Mouse (Mus musculus) MEL (cell line): ENCODE data around the gene Fbl.

Experiments
- CTCF ChIP-seq, 3 experiments: IDR thresholded peaks in 2 of 3; conservative IDR thresholded peaks in 1 of 3; 2 replicates each; pipeline ENCODE4 v1.5.1; 2011 to 2012; ENCODE audit warnings: low read length in 3 of 3, low read depth in 2 of 3, mild to moderate bottlenecking in 2 of 3, improper control_type of control experiment in 1 of 3, inconsistent platforms in 1 of 3, mixed read lengths in 1 of 3, moderate library complexity in 1 of 3; ENCODE audit not compliant: control insufficient read depth in 1 of 3, insufficient read depth in 1 of 3, poor library complexity in 1 of 3, severe bottlenecking in 1 of 3
- EP300 ChIP-seq, 2 experiments: IDR thresholded peaks; 2 replicates each; pipeline ENCODE4 v1.6.1; 2011; ENCODE audit warnings: improper control_type of control experiment in 2 of 2, low read length in 2 of 2, low read depth in 1 of 2, mild to moderate bottlenecking in 1 of 2
- HCFC1 ChIP-seq: IDR thresholded peaks from 2 replicates; pipeline ENCODE4 v1.6.1; 2012; ENCODE audit warnings: low read depth, mild to moderate bottlenecking, inconsistent platforms, low read length, improper control_type of control experiment, moderate library complexity
- KAT2A ChIP-seq: conservative IDR thresholded peaks from 2 replicates; pipeline ENCODE4 v1.6.1; 2012; ENCODE audit warnings: low read depth, low read length, improper control_type of control experiment, inconsistent platforms
- MXI1 ChIP-seq: IDR thresholded peaks from 2 replicates; pipeline ENCODE4 v1.6.1; 2011; ENCODE audit warnings: mild to moderate bottlenecking, low read depth, low read length, improper control_type of control experiment
- POLR2A ChIP-seq, 2 experiments: IDR thresholded peaks; 2 replicates each; pipeline ENCODE4 v1.6.1; 2011 to 2012; ENCODE audit warnings: low read length in 2 of 2, mild to moderate bottlenecking in 2 of 2, control low read depth in 1 of 2, improper control_type of control experiment in 1 of 2, low read depth in 1 of 2, moderate library complexity in 1 of 2; ENCODE audit not compliant: control insufficient read depth in 1 of 2, insufficient read depth in 1 of 2, poor library complexity in 1 of 2
- RAD21 ChIP-seq: IDR thresholded peaks from 2 replicates; pipeline ENCODE4 v1.6.1; 2011; ENCODE audit warnings: mild to moderate bottlenecking, low read depth, low read length, improper control_type of control experiment
- TBP ChIP-seq: IDR thresholded peaks from 2 replicates; pipeline ENCODE4 v1.8.0; 2011; ENCODE audit warnings: low read depth, low read length, improper control_type of control experiment
- UBTF ChIP-seq: IDR thresholded peaks from 2 replicates; pipeline ENCODE4 v1.6.1; 2012; ENCODE audit warnings: low read depth, mild to moderate bottlenecking, inconsistent platforms, low read length, improper control_type of control experiment, moderate library complexity, borderline replicate concordance; ENCODE audit not compliant: insufficient read depth
- USF1 ChIP-seq: IDR thresholded peaks from 2 replicates; pipeline ENCODE4 v1.6.1; 2014; ENCODE audit warnings: low read depth, mild to moderate bottlenecking, inconsistent platforms, low read length, improper control_type of control experiment, moderate library complexity

DNA sequence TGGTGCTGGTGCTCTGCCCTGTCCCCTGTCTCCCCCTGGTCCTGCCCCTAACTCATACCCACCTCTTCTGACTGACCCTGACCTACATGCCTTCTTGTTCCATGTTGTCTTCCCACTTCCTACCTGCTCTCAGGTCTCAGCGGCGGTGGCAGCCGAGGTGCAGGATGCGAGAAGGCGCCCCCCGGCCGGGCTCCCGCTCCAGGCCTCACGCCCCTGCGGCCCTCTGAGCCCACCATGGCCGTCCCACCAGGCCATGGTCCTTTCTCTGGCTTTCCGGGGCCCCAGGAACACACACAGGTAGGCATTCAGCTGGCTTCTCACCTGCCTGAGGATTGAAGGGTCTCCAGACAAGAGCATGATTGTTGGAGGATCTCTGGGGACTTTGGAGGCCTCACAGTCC, 11.9 kb downstream of the Fbl start:
- no peak for TF ChIP-seq TBP
- TF ChIP-seq USF1, result no peak
- no peak for TF ChIP-seq UBTF
- no peak; a peak in 1 of 4 replicates for TF ChIP-seq POLR2A (IDR thresholded peaks at IDR 0.05; ENCODE audit: control insufficient read depth in 1 of 2, insufficient read depth in 1 of 2, low read depth in 1 of 2, low read length in 2 of 2, poor library complexity in 1 of 2)
- TF ChIP-seq KAT2A, result no peak
- TF ChIP-seq RAD21, result no peak
- TF ChIP-seq MXI1, result no peak
- no peak for TF ChIP-seq HCFC1
- no peak for TF ChIP-seq CTCF (IDR thresholded peaks at IDR 0.05 in 2 of 3, conservative IDR thresholded peaks at IDR 0.05 in 1 of 3; ENCODE audit: control insufficient read depth in 1 of 3, insufficient read depth in 1 of 3, low read depth in 2 of 3, low read length in 3 of 3, poor library complexity in 1 of 3, severe bottlenecking in 1 of 3)
- TF ChIP-seq EP300 (IDR thresholded peaks at IDR 0.05; ENCODE audit: low read depth in 1 of 2, low read length in 2 of 2), result no peak
